Mouse (Mus musculus) hematopoietic stem cell, adult 5-6 weeks (primary cell): ENCODE measurements around the gene Gucy1a1. TPM values are rescaled to one million over a fixed set of nuclear protein-coding genes. Genes with fewer than 3 reads are reported as not detected.

Experiments used
- ATAC-seq, 2 experiments: fragments of 125-278 bp in 1 of 2; replicated peaks in 1 of 2; 2 replicates each; pipeline ENCODE4 v1.8.0; 2016 to 2017; ENCODE audit warnings: inconsistent platforms in 2 of 2, mild to moderate bottlenecking in 2 of 2, moderate number of reproducible peaks in 2 of 2, low read depth in 1 of 2, moderate TSS enrichment in 1 of 2; ENCODE audit not compliant: low FRiP score in 2 of 2, poor library complexity in 2 of 2, severe bottlenecking in 2 of 2, insufficient read depth in 1 of 2, low TSS enrichment in 1 of 2
- total RNA-seq: library from RNA; stranded (forward); fragments of 172-1452, 232-1000 nt; gene quantifications from 2 replicates; pipeline ENCODE4 v1.2.3, GENCODE M21; 2017

Gene Gucy1a1
- total RNA-seq, 1 experiment from 2014 or later = 18.3 TPM

DNA sequence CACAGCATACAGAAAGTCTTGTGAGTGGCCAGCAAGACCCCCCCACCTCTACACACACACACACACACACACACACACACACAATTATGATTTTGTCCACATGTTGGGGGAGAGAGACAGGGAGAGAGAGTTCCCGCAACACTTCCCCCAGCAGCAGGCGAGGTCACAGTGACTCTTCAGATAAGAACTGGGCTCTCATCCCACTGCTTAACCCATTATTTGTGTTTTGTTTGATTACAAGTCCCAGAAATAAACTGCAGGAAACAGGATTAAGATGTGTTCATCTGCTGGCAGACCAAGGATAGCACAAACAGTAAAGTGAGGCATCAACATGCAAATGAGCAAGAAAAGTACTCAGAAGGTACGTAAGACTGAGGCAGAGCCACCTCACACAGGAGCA is 33.6 kb downstream of the Gucy1a1 start:
- no peak for ATAC-seq

DNA sequence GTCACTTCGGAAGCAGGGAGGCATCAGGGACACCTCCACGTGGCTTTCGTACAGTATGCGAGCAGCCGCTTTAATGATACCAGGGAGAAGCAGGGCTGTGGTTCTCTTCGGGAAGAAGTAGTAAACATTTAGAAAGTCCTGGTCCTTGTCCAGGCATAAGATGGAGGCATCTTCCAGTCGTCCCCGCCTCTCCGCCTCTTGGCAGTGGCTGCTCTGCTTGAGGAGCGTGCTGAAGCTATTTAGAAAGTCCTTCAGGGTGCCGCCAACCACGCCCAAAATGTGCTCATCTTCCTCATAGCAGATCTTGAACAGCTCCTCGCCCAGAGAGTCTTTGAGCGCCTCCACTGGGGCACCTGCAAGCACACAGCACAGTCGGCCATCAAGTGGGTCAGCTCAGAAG is 36.6 kb downstream of the Gucy1a1 start:
- no peak for ATAC-seq

DNA sequence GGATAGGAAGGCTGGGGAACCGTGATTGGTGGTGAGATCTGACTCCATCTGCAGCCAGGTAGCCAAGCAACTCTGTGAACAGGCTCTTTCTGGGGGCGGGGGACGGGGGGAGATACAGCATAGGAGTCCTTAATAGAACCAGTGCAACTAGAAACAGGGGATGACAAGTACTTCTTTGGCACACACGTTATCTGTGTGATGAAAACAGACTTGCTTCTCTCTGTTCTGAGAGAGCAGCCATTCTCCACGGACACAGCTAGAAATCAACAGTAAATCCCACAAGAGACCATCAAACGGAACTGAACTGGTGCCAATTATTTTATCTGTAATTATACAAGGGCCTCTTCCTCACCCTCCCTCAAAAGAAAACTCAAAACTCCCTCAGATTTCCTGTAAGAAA is 41.4 kb downstream of the Gucy1a1 start:
- no peak for ATAC-seq

DNA sequence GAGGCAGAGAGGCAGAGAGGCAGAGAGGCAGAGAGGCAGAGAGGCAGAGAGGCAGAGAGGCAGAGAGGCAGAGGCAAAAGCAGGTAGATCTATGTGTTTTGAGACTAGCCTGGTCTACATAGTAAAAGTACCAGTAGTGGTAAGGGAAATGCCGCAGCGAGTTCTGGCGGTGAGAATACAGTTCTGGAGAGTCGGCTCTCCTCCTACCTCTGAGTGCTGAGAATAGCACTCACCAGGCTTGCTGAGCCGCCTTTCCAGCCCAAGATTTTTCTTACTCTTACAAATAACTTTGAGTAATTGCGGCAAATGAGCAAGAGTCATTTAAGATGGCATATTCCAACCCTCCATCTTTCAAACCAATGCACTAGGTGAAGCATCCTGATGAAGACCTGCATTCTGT is 46.5 kb downstream of the Gucy1a1 start:
- ATAC-seq = no peak

DNA sequence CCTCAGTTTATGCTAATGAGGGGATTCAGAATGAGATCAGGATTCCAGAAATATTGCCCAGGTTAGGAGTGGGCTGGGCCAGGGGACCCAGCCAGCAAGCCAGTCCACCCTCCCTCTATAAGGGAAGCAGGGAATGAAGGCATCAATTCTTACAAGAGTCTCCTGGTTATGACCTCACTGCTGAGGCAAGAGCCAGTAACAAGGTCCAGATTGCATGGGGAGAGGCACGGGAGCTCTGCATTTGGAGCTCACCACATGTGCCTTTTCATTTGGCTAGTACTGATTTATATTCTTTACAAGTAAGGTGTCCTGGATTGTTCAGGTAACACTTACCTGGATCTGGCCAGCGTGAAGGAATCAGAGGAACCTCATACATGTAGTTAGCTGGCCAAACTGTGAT is 48.8 kb downstream of the Gucy1a1 start:
- no peak for ATAC-seq

DNA sequence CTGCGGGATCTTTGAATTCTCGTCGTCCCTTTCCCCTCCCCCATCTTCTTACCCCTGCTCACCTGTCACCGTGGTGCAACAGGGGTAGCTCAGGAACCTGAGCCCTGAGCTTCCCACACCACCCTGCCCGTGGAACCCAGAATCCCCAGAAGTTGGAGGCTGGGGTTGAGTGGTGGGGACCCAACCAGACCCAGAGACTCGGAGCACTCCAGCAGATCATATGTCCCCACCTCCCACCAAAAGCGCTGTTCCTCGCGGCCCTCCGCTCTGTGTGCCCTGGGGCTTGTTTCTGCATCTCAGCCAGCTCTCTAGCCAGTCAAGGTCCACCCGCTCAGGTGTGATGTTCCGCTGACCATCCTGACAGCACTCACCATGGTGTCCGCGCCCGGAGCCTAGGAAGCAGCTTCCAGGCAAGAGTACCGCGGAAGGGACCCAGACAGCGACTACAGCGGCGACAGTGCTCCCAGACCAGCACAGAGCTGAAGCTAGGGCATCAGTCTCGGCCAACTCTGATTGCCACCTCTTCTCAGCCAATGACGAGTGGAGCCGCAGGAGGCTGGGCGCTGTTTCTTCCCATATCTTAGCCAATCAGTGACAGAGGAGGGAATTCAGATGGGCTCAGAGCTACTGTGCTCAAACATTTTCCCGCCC is 71.3 kb downstream of the Gucy1a1 start, which contains the start of gene Gucy1b1:
Gene Gucy1b1, minus strand, starts transcription at position 489 of the 651 bp plus-strand sequence.
- peak; percentile 97 to 99 for ATAC-seq

DNA sequence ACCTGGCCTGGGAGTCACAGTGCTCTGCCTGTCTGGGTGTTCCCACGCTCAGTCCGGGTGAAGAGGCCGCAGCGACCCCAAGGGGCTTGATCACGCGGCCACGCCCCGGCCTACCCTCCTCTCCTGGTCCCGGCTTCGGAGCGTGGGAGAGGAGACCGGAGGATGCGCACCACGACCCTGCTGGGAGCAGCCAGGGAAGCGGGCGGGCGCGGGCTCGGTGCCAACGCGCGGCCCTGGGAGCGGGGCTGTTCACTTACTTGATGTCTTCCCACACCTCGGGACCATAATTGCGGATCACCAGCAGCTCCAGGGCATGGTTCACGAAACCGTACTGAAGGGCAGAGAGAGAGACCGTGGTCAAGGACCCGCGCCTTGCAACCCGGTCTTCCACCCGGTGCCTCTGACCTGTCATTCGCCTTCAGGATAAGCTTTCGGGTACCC is 71.8 kb downstream of the Gucy1a1 start:
- 0 out of 4 replicates have a peak, but pooled peaks of 1 of the 2 experiments have one; percentile 8 for ATAC-seq

DNA sequence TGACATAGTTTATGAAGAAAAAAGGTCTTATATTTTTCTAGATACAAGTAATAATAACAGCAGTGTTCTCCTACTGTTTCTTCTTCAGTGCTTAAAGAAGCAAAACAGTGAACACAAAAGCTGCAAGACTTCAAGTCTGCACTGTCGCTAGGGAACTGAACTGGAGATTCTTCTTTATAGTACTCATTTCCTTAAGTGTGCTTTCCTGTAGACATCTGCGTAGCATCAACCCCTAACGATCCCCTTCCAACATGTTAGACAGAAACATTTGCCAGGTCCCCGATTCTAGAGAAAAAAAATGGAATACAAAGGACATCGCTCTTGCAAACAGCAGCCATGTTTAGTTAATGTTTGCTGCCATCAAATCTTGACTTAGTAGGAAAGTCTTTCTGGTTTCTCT is 77.8 kb downstream of the Gucy1a1 start:
- no peak for ATAC-seq

DNA sequence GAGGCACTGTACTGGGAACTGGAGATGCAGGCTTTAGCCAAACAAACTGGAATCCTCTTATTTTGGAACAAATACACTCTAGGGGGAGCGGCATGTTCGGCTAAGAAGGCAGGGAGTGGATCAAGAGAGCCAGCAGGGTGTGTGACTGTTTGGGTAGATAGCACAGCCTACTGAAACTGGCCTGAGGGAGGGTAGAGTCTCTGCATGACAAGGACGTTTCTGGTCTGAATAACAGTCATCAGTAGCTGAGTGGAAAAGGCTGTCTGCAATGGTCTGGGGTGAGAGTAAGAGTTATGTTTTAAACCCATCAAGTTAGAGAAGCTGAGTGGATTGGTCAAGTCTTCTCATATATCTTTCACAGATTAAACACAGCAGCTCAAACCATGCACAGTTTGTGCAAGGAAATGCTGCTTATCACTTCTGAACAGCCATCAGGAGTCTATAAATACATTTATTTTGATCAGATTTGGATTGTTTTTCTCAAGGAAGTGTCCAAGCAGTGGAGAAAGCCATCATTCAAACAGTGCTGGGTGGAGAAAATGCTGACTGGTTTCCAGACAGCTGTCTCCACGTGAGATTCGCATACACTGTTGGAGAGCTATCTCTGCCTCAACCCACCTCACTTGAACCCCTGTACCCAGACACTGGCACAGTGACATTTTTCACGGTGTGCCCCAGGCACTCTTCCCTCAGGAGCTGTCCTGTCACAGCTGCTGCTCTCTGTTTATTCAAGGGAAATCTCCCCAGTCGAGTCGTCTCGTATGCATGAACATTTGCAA is 84.0 kb downstream of the Gucy1a1 start:
- peak; percentile 42 to 56; a peak in 3 of 4 replicates for ATAC-seq

DNA sequence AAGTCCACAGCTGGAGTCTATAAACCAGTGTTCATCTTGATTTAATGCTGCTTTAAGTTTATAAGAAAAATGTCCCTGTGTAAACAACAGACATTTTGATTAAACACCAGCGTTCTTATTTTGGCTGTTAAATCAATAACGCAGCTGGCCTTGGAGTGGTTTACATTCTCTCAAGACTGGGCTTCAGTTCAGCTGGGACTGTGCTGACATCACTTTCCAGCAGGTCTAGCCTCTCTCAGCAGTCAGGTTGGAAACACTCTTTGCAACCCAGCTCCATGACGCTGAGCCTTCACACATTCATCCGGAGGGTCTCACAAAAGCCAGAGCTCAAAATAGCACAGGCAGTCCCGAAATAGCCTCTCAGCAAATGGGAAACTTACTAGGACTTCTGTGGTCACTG is 88.4 kb downstream of the Gucy1a1 start:
- no peak for ATAC-seq

DNA sequence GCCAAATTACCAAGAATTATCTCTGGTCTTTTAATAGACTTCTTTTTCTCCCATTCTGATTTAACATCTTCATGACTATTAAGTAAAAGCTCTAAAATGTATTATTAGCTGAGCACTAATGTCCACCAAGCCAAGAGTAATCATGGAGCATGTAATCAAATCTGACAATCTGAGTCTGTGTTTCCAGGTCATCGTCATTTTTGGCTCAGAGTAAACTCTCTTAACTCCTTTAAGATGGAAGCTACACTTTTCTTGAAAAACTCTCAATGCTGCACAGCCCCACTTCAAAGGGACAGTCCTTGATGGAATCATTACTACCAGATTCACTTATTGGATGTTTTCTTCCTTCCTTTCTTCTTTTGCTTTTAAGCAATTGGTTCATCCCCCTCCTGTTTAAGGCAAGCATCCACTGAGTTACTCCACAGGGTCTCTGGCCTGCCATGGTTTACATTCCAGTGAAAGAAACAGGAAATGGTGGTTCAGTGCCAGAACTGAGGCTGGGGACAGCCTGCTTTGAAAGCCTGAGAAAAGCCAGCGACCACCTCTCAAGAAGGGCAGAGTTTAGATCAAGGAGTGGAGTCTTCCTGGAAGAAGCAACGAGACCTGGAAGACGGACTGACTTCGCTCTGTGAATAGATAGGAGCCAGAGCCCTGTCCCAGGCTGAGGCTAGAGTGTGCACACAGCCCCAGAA is 91.2 kb downstream of the Gucy1a1 start:
- ATAC-seq = no peak

DNA sequence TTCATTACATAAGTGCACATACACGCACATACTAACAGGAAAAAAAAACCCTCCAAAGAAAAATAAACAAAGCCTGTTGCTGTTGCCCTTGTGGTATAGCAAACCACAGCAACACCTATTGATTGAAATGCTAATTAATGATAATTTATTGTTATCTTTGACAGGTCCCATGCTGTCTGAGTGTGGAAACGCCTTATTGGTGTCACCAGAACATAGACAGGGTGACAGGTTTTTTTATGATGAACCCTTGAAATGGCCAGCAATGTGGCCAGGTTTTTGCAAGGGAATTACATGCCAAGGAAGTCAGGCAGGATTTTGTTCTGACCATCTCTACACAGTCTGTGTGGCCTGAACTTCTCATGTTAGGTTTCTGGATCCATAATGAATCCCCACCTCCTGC is 93.6 kb downstream of the Gucy1a1 start:
- no peak for ATAC-seq

DNA sequence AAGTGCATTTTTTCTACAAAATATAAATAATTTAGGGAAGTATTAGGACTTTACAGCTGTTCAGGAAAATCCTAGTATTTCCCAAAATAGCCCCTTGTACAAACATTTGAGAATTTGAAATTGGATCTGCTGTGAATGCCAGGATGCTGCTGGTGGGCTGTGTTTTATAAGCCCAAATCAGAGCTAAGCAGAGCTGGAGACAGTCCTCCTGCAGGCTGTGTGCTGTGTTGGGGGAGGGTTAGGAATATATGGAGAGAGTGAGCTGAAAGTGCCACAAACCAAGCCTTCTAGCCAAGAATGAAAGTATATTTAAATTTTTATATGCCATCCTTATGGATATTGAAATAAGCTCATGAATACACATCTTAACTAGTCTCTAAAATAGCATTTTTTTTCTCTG is 94.1 kb downstream of the Gucy1a1 start:
- ATAC-seq = no peak

DNA sequence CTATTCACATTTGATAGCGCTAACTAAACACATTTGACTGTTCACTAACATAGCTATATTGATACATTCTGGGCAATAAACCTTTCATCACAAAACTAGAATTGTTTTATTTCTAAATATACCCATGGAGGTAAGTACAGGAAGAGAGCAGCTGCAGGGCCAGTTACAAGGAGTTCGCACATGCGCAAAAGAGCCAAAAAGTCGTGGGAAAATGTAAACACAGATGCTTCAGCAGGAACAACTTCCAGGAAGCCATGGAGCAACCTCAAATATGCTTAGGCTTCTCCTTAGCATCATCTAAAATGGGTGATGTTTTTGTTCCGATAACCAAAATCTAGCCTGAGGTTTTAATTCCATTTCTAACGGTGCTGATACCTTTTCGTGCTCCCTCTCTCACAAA is 96.9 kb downstream of the Gucy1a1 start:
- ATAC-seq = no peak

DNA sequence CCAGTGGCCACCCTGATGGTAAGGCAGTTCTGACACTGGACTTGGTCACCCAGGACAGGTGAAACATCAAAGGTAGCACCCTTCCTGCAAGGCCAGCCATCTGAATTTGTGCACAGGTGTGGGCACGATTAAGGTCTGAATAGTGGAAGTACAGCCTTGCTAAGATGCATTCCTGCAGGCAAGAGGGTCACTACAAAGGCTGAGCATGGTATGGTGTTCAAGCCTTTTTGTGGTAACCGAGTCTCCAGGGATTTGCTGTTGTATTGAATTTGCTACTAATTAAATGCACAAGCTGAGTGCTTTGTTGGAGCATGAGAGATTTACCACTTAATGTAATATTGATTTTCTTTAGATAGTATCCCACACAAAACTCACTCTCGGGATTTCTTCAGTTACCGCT is 97.5 kb downstream of the Gucy1a1 start:
- no peak for ATAC-seq

DNA sequence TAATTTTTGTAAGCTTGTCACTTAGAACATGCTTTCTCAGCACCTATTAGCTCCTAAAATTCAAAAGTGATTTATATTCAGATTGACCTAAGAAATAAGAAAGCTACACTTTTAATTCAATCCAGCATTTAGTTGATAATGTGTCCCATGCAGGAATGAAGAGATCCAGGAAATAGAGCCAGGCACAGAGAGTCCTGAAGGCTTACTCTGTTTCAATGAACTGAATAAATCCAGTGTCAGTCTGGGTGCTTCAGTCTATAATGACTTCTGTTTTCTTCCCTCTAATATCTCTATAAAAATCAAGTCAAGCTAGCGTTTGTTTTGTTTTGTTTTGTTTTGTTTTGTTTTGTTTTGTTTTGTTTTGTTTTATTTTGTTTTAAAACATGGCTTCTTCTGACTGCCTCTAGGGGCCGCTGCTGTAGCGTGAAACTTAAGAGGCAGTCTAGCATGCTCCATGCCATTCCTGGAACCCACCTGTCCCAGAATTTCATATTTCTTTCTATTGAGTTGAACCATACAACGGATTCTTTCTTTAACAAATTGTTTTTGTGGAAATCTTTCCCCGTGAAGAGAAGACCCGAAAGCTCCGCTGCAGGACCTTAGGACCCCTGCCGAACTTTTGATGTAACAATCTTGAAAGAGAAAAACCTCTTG is 98.4 kb downstream of the Gucy1a1 start:
- peak; percentile 48 to 78; a peak in 3 of 4 replicates for ATAC-seq

DNA sequence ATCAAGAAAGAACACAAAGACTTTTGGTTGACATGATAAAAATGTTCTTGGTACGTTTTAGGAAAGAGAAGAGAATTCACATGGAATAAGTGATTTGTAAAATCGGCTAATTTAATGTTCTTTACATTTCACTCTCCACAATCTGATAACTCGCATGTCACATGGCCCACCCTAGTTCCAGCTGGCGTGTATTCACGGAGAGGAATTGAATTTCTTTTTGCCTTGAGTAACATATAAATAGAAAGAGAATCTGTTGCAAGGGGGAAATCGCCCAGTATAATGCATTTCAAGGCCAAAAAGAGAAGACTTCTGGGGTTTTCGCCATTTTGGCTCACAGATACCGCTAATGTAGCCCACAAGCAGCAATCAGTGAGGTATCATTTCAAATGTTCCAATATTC is 99.5 kb downstream of the Gucy1a1 start:
- no peak for ATAC-seq

DNA sequence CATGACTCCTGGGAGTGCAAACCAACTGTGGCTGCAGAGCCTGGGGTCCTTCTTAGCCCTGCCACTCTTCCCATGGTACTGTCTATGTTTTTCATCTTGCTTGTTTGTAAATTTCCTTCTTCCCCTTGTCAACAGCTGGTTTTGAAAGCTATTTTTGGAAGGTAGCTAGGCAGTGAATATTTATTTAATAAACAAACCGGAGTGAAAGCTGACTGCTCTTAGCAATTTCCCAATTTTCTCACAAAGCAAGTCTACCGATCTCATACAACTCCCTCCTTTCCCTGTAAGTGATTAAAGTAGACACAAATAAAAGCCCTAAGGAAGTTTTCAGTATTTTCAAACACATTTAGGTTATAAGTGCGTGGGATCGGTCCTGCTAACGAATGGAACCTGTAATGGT is 100.7 kb downstream of the Gucy1a1 start:
- ATAC-seq = no peak
